Mouse (Mus musculus): ENCODE data around the gene Eloa. TPM values are rescaled to one million over a fixed set of nuclear protein-coding genes. Genes with fewer than 3 reads are reported as not detected.
"Not testable (repeated sequence)": the region's sequence is repeated elsewhere in the genome, so short reads cannot be mapped to it uniquely, and the experiment has no call there.

Gene Eloa
- total and polyA plus RNA-seq, 2 experiments from 2014 or later, result 20.5 to 28.2 TPM

- Histone ChIP-seq H3K4me1 (ENCODE audit: control insufficient read depth, insufficient read depth) (0 out of 2 replicates have a peak, but pooled peaks cover 9% of the 10 kb centered on the region), H3K9ac (replicated peaks; ENCODE audit: low read depth, low read length) (no peak overlapping the region), H3K4me3 (ENCODE audit: low read depth, low read length) (no peak overlapping the region), H3K36me3 (replicated peaks; ENCODE audit: control insufficient read depth, insufficient read depth, low read length) (peaks cover 28% of the 10 kb centered on the region), H3K4me2 (ENCODE audit: low read depth, low read length) (no peak overlapping the region), H3K9me3 (replicated peaks; ENCODE audit: control insufficient read depth, low read length) (no peaks in the 10 kb centered on the region), H3K27me3 (ENCODE audit: control insufficient read depth, insufficient read depth, low read length) (no peaks in the 10 kb centered on the region), H3K27ac (ENCODE audit: low read depth) (no peak overlapping the region)
- 69% methylated on average over 7 of the region's 7 CpGs for WGBS
- ATAC-seq (ENCODE audit: insufficient read depth, low read depth) (no peak), DNase-seq (ENCODE audit: low spot score) (no peak)
- no peak for TF ChIP-seq EP300 (IDR thresholded peaks at IDR 0.05; ENCODE audit: low read depth)
- TF ChIP-seq CTCF (IDR thresholded peaks at IDR 0.05; ENCODE audit: low read depth), result no peak
Measured at GRCm38 (mm10) chr4:135981524-135982063, 40.0 kb downstream of the Eloa start.

- not testable (repeated sequence) for H3K4me3 ChIP-seq (ENCODE audit: low read depth, low read length); ATAC-seq (ENCODE audit: insufficient read depth, low read depth); H3K27ac ChIP-seq (ENCODE audit: low read depth); H3K27me3 ChIP-seq (ENCODE audit: control insufficient read depth, insufficient read depth, low read length); H3K4me2 ChIP-seq (ENCODE audit: low read depth, low read length); H3K9ac ChIP-seq (replicated peaks; ENCODE audit: low read depth, low read length); H3K4me1 ChIP-seq (ENCODE audit: control insufficient read depth, insufficient read depth); H3K9me3 ChIP-seq (replicated peaks; ENCODE audit: control insufficient read depth, low read length); DNase-seq (ENCODE audit: low spot score)
- 94% methylated on average over 5 of the region's 5 CpGs for WGBS
- H3K36me3 ChIP-seq (replicated peaks; ENCODE audit: control insufficient read depth, insufficient read depth, low read length), result peaks cover 39% of the 10 kb centered on the region
Measured at GRCm38 (mm10) chr4:135980223-135980622, 41.3 kb downstream of the Eloa start.

- H3K4me2 ChIP-seq (ENCODE audit: low read depth, low read length), result no peak overlapping the region
- no peaks in the 10 kb centered on the region for H3K27me3 ChIP-seq (ENCODE audit: control insufficient read depth, insufficient read depth, low read length)
- WGBS, result 88% methylated on average over 12 of the region's 12 CpGs
- H3K9ac ChIP-seq (replicated peaks; ENCODE audit: low read depth, low read length), result no peak overlapping the region
- DNase-seq (ENCODE audit: low spot score) (no peak), ATAC-seq (ENCODE audit: insufficient read depth, low read depth) (no peak)
- no peaks in the 10 kb centered on the region for H3K9me3 ChIP-seq (replicated peaks; ENCODE audit: control insufficient read depth, low read length)
- no peak overlapping the region for H3K27ac ChIP-seq (ENCODE audit: low read depth)
- H3K36me3 ChIP-seq (replicated peaks; ENCODE audit: control insufficient read depth, insufficient read depth, low read length), result peaks cover 21% of the 10 kb centered on the region
- H3K4me3 ChIP-seq (ENCODE audit: low read depth, low read length), result no peak overlapping the region
- H3K4me1 ChIP-seq (ENCODE audit: control insufficient read depth, insufficient read depth), result 0 out of 2 replicates have a peak, but pooled peaks cover 7% of the 10 kb centered on the region
- TF ChIP-seq EP300 (IDR thresholded peaks at IDR 0.05; ENCODE audit: low read depth), result no peak
- no peak for TF ChIP-seq CTCF (IDR thresholded peaks at IDR 0.05; ENCODE audit: low read depth)
Measured at GRCm38 (mm10) chr4:135976146-135976545, 45.4 kb downstream of the Eloa start.

- 0 out of 2 replicates have a peak, but pooled peaks cover 7% of the 10 kb centered on the region for H3K4me1 ChIP-seq (ENCODE audit: control insufficient read depth, insufficient read depth)
- peak overlapping the region; percentile 81 for H3K4me3 ChIP-seq (ENCODE audit: low read depth, low read length)
- H3K27ac ChIP-seq (ENCODE audit: low read depth), result peak overlapping the region; percentile 63
- H3K9ac ChIP-seq (replicated peaks; ENCODE audit: low read depth, low read length), result no peak overlapping the region
- TF ChIP-seq CTCF (IDR thresholded peaks at IDR 0.05; ENCODE audit: low read depth) (no peak), EP300 (IDR thresholded peaks at IDR 0.05; ENCODE audit: low read depth) (no peak)
- H3K27me3 ChIP-seq (ENCODE audit: control insufficient read depth, insufficient read depth, low read length), result no peaks in the 10 kb centered on the region
- H3K36me3 ChIP-seq (replicated peaks; ENCODE audit: control insufficient read depth, insufficient read depth, low read length), result peaks cover 43% of the 10 kb centered on the region
- no peaks in the 10 kb centered on the region for H3K9me3 ChIP-seq (replicated peaks; ENCODE audit: control insufficient read depth, low read length)
- peak overlapping the region; percentile 82 for H3K4me2 ChIP-seq (ENCODE audit: low read depth, low read length)
- DNase-seq (ENCODE audit: low spot score) (no peak), ATAC-seq (ENCODE audit: insufficient read depth, low read depth) (no peak)
- 47% methylated on average over 13 of the region's 13 CpGs for WGBS
Measured at GRCm38 (mm10) chr4:135972911-135973811, 48.4 kb downstream of the Eloa start.

- Histone ChIP-seq H3K36me3 (replicated peaks; ENCODE audit: control insufficient read depth, insufficient read depth, low read length) (peaks cover 49% of the 10 kb centered on the region), H3K9ac (replicated peaks; ENCODE audit: low read depth, low read length) (peak within 1 kb of the TSS; percentile 80), H3K27ac (ENCODE audit: low read depth) (peak within 1 kb of the TSS; percentile 63), H3K4me3 (ENCODE audit: low read depth, low read length) (peak within 1 kb of the TSS; percentile 81), H3K27me3 (ENCODE audit: control insufficient read depth, insufficient read depth, low read length) (no peaks in the 10 kb centered on the region), H3K9me3 (replicated peaks; ENCODE audit: control insufficient read depth, low read length) (no peaks in the 10 kb centered on the region), H3K4me1 (ENCODE audit: control insufficient read depth, insufficient read depth) (0 out of 2 replicates have a peak, but pooled peaks cover 7% of the 10 kb centered on the region), H3K4me2 (ENCODE audit: low read depth, low read length) (peak within 1 kb of the TSS; percentile 82)
- peak; percentile 84 for ATAC-seq (ENCODE audit: insufficient read depth, low read depth)
- no peak for TF ChIP-seq CTCF (IDR thresholded peaks at IDR 0.05; ENCODE audit: low read depth)
- 0 out of 2 replicates have a peak, but pooled peaks have one; percentile 33 for TF ChIP-seq EP300 (IDR thresholded peaks at IDR 0.05; ENCODE audit: low read depth)
- peak; percentile 85 for DNase-seq (ENCODE audit: low spot score)
- under 1% methylated on average over 19 of the region's 19 CpGs for WGBS
Measured at GRCm38 (mm10) chr4:135972556-135972906, 49.0 kb downstream of the Eloa start, which contains the start of gene Lypla2. Gene Lypla2, minus strand, starts transcription at chr4:135972626.

Data from heart, postnatal 0 days (tissue).